Mouse (Mus musculus): ENCODE measurements around the gene Surf4.

Surf4 gene

DNA sequence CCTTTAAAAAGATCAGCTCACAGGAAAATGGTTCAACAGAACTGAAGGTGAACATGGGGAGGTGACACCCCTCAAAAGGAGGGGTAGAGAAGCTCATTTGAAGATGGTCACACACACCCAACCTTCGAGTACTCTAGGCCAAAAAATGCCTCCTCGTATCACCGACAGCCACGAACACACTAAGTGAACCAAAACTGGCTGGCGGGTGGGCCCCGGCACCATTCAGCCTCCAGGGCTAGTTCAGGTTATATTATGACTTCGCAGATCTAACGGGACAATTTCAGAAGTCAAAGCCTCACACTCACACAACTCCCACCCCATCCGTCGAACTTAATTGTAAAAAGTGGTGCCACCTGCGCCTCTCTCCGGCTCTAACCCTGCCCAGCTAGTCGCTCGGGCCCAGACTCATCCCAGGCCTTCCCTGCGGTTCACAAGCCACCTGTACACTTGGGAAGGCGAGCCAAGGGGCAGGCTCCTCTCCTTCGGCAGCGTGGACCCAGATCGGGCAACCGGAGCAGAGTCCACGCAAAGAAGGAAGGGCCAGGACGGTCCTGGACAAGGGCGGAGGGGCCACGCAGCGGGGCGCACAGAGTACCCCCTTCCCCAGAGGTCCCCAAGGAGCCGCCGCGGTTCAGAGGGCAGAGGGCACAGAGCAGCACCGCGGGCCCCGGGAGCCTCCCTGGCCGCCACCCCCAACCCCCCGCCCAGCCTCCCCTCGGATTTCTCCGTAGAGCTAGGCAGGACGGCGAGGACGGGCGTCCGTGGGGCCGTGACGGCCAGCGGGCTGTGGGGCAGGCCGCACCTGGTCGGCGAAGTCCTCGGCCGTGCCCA is 1.0 kb downstream of the Surf4 start:
- CTCF ChIA-PET = interaction anchor here (0.6 kb wide), 1 partner anchor 14 kb away, joined by 3 read pairs; no protein-coding TSS in a partner anchor

DNA sequence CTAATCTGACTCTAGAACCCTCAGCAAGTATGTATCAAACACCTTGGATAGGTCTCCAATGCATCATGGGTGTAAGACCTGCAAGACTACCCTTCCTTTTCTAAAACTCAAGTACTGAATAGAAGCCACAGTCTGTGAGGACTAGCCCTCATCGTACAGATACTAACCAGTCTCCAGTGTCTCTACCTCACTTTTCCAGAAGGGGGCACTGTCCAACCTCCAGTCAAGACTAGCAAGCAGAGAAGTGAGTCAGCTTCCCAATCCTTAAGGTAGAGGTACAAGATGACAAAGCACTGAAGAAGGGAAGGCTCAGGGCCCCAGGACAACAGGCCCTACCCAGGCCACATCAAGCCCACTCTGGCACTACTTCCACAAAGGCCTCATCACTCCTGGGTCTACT is 3.3 kb downstream of the Surf4 start:
- CTCF ChIA-PET = interaction anchor here (0.6 to 1.0 kb wide), 2 partner anchors 14 to 108 kb away, joined by 3 read pairs; partner anchors contain the start of gene Surf1

DNA sequence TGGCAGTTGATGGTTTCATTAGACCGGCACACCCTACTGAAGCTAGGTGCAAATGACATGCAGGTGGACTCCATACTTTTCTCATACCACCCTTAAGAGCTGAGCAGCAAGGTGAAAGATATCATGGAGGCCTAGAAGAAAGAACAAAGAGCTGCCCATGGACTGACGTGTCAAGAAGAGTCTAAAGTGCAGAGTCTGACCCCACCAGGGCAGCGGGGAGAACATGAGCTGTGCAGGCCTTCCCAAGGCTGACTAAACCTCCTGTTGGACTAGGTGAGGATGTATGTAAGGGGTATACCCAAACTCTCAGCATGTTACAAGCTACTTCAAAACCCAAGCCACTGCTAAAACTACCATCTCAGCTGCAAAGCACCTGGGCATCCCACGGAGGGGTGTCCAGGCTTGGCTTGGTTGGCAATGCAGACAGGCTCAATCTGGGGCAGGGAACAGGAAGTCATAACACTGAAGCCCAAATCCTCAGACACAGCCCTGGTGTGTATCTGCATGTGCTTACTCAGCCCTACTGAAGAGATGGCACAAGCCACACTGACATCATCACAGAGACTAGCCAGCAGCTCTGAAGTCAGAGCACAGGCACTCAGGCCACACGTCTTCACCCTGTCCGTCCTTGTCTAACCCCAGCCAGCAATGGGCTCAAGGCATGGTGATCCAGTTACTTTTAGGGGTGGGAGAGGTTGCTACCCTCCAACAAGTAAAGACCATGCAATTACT is 5.8 kb downstream of the Surf4 start:
- CTCF ChIA-PET = interaction anchor here (0.6 kb wide), 1 partner anchor 27 kb away, joined by 3 read pairs; no protein-coding TSS in a partner anchor

DNA sequence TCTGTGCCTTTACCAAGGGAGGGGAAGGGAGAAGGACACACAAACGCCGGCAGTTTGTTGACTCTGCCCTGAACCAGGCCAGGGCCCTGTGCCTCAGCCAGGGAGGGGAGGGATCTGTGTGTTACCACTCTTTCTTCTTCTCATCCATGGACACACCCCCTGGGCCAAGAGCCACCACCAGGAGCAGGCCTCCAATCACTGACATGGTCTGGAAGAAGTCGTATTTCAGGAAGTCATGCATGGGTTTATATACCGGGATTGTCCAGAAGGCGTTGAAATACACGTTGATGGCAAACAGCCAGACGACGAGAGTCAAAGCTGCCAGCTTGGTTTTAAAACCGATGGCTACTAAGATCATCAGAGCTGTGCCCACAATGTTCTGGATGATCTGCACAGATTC is 11.9 kb downstream of the Surf4 start:
- CTCF ChIA-PET = no interaction called here

DNA sequence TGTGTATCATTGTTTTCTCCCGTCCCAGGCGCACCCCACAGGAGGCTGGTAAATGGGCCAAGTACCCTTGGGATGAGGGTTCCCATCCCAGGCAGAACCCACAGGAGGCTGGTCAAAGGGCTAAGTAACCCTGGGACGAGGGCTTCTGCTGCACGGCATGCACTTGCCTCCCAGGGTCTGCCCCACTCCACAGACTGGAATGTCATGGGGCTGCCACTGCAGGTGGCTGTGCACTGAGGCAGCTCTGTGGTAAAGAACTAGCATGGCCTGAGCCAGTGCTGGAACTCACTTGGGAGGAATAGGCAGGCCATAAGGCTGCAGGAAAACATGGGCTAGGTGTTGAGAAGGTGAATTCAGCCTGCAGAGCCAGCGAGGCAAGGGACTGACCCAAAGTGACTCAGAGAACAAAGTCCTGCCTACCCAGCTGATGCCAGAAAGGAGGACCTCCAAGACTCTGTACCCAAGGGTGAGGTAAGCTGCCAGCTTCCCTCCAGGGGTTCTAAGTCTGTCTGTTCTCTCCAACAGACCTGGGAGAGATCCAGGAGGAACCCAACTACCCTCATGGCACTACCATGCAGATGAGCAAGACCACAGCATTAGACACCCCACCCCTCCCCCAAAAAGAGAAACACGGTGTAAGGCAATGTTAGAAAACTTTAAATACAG is 13.4 kb downstream of the Surf4 start:
- CTCF ChIA-PET = no interaction called here

DNA sequence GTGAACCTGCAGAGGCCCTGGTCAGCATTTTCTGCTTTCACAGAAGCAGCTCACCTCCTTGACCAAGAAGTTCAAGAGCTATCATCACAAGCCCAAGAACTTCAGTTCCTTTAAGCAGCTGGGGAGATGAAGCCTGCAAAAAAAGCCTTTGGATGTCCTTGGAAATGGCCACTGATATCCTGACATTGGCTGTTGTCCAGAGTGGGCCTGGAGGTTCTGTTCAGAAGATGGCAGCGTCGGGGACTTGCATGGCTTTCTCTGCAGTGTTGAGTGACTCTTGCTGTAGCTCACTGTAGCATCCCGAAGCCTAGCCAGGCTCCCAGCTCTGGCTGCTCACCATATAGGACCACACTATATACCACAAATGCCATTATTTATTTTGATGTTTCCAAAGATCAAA is 14.0 kb downstream of the Surf4 start:
- CTCF ChIA-PET = no interaction called here

DNA sequence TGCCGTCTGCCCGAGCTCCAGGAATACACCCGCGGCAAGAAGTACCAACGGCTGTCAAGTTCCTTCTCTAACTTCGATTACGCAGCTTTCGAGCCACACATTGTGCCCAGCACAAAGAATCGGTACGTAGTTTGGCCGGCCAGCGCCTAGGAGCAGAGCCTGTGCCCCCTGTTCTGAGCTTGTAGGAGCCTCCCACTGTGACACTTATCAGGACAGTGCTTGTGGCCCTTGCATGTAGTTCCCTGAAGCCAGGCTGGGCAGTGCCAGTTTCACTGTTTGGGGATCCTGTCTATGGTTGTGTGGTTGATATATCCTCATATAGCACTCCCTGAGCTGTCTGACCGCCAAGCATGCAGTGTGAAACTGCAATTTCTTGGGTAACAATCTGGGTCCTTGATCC is 17.0 kb downstream of the Surf4 start:
- CTCF ChIA-PET = interaction anchor here (1.0 kb wide), 1 partner anchor 13 kb away, joined by 3 read pairs; no protein-coding TSS in a partner anchor

DNA sequence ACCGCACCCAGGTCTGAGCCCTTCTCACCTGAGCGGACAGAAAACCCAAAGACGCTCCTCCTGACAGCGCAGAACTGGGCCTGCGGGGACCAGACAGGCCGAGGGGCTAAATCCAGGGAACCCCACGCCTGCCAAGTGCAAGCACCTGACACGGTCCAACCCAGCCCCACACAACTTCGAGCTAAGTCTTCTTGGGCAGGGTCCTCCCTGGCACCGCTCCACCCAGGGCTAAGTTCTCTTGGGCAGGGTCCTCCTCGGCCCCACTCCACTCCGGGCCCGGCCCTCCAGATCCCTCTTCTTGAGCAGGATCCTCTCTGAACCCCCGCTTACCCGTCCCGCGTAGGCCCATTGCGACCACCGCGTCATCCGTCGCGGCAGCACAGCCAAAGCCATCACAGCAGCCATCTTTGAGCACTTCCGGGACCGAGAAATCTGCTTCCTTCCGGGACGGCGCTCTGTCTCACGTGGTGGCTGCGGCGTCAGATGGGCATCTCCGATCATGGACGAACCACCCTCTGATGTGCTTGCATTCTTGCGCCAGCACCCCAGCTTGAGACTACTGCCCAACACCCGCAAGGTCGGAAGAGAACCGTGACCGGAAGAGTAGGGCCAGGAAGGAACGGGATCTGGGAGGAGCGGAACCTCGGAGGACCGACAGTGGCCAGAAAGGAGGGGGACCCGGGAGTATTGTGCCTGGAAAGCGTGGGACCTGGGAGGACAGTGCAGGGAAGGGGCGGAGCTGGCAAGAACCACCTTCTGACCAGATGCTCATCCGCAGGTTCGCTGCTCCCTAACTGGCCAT is 17.6 kb downstream of the Surf4 start, which contains the start of the genes Surf2 and Surf1:
Gene Surf2 (plus strand): TSS at position 441 of the 802 bp plus-strand sequence.
Gene Surf1 (minus strand): TSS at position 604 of the 802 bp plus-strand sequence.
- CTCF ChIA-PET = interaction anchor here (1.0 kb wide), 1 partner anchor 14 kb away, joined by 3 read pairs; no protein-coding TSS in a partner anchor

DNA sequence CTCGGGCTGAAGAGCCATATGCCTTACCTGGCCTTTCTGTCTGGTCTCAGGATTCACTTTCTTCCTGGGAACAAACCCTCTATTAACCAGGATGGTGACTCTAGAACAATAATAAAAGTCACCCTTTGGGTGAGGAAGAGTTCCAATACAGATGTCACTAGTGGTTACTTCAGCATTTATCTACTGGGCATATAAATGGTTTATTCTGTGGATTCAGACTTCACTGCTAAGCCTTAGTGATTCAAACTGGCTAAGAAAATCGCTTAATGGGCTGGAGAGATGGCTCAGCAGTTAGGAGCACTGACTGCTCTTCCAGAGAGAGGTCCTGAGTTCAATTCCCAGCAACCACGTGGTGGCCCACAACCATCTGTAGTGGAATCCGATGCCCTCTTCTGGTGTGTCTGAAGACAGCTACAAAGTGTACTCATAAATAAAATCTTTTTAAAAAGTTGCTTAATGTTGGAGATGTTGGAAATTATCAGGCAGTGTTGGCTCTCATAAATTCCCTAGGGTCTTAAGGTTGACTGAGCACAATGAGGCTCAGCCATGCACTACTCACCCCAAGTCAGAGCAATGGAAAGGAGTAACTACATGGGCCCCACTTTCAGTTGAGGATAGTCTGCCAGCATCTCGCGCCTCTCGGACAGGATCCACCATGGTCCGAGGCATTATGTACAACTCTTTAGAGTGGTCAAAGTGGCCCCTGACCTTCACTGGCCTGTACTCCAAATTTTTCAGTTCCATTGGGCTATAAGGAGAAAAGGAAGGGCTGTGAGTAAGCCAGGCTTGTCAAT is 19.4 kb downstream of the Surf4 start:
- CTCF ChIA-PET = no interaction called here

DNA sequence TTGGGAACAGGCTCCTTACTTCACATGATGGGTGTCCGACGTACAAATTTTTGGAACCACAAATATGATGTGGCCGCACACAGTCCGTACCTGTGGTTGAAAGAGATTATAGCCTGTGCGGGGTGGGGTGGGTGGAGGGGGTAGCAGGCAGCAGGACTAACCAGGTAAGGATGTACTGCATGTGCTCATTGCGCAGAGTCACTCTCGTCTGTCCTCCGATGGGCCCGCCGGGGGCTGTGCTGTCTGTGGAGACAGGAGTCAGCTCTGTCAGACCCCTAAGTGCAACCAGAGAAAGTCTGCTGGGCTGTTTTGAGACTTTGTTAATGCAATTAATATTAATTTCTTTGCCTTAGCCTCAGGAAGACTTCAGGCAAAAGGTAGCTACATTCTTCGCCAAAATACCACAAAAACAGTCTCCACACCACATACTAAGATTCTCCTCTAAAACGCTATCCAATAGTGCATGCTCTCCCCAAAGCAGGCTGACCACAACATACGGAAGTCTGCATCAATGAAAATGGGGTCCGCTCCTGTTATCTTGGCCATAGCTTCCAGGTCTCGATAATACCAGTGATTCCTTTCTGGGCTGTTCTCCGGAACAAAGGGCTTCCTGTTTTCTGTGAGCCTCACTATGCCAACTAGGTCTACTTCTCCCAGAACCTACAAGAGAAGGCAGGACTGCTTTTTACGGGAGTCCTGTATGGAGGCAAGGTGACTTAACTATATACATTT is 20.1 kb downstream of the Surf4 start:
- CTCF ChIA-PET = no interaction called here

DNA sequence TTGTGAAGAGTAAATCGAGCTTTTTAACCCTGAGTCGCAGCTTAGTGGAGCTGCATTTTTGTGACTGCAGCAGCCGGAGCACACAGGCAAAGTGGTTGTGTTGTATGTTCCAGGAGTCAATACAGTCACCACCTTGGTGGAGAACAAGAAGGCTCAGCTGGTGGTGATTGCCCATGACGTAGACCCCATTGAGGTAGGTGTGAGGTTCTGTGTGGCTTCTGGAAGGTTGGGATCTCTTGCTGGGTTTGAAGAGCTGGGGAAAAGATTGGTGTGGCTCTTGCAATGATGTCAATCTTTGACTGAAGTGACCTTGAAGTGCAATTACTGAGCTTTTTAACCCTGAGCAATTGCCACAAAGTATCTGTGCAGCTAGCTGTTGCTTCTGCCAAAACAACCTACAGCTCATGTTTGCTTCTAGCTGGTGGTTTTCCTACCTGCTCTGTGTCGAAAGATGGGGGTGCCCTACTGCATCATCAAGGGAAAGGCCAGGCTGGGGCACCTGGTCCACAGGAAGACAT is 21.4 kb downstream of the Surf4 start:
- CTCF ChIA-PET = interaction anchor here (1.2 kb wide), 1 partner anchor 17 kb away, joined by 3 read pairs; no protein-coding TSS in a partner anchor

DNA sequence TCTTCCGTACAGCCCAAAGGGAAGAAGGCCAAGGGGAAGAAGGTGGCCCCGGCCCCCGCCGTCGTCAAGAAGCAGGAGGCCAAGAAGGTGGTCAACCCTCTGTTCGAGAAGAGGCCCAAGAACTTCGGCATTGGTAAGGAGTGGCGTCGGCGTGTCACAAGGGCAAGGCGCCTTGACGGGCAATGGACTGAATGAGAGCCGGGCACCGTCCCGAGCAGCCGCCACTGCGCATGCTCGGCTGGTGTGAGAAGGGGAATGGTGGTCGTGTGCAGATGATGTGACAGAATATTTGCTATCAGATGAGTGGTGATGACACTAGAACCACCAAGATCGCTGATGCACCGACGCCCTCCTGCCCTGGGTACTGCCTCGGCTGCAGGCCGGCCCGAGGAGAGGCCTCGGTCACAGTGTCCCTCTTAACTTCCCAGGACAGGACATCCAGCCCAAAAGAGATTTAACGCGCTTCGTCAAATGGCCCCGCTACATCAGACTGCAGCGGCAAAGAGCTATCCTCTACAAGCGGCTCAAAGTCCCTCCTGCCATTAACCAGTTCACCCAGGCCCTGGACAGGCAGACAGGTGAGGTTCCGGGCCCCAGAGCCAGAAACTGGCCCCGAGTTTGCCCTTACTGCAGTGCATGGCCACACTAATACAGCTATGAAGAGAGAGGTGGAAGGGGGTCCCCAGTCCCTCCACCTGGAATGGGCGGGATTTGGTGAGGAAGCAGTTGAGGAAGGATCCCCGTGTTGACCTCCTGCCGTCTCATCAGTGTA is 22.5 kb downstream of the Surf4 start:
- CTCF ChIA-PET = no interaction called here

DNA sequence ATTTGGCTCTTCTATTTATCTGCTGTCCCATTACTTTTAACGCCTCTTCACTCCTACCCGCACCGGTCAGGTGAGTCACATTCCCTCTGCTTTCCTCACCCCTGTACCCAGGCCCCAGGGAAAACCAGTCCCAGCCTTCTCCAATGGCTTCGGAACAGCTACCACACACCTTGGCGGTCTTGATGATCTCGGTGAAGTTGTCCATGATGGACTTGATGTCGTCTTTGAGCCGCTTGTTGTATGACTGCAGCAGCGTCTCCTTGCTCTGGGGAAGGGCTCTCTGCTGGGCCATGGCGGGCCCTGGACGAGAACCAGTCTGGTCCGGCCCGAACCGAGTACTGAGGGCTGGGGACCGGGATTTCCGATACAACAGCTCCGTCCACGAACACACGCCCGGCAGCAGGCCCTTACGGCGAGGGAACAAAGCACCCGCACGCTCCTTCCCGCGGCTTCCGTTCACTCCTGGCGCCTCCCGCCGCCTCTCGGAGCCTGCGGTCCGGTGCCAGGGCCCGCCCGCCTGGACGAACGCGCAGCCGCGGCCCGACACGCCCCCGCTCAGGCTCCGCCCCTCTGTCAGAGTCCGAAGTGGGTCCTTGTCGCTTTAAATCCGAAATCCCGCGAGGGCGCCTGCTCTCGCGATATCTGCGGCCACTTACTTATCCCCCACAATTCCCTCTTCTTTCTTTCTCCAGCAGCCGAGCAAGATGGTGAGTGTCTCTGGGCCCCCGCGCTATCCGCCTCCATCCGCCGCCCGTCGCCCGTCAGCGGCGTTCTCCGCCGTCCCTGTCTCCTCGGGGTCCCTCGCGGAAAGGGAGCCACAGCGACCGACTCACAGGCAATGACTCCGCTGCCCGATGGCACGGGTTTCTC is 23.4 kb downstream of the Surf4 start, which contains the start of the genes Med22 and Rpl7a:
Gene Med22 (minus strand): TSS at position 554 of the 870 bp plus-strand sequence.
Gene Rpl7a (plus strand): TSS at position 641 of the 870 bp plus-strand sequence.
- CTCF ChIA-PET = interaction anchor here (0.6 kb wide), 1 partner anchor 564 kb away, joined by 3 read pairs; no protein-coding TSS in a partner anchor

DNA sequence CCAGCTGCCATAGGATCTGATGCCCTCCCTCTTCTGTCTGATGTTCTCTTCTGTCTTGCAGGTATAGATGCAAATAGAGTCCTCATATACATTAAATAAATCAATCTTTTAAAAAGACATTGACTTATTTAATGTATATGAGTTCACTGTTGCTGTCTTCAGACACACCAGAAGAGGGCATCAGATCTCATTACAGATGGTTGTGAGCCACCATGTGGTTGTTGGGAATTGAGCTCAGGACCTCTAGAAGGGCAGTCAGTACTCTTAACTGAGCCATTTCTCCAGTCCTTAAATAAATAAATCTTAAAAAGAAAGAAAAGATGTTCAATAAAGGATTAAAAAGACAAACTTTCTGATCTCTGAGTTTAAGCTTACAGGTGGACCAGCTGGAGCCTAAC is 24.3 kb downstream of the Surf4 start:
- CTCF ChIA-PET = interaction anchor here (0.5 to 0.6 kb wide), 2 partner anchors 563 to 1937 kb away, joined by 3 to 8 read pairs; no protein-coding TSS in a partner anchor

DNA sequence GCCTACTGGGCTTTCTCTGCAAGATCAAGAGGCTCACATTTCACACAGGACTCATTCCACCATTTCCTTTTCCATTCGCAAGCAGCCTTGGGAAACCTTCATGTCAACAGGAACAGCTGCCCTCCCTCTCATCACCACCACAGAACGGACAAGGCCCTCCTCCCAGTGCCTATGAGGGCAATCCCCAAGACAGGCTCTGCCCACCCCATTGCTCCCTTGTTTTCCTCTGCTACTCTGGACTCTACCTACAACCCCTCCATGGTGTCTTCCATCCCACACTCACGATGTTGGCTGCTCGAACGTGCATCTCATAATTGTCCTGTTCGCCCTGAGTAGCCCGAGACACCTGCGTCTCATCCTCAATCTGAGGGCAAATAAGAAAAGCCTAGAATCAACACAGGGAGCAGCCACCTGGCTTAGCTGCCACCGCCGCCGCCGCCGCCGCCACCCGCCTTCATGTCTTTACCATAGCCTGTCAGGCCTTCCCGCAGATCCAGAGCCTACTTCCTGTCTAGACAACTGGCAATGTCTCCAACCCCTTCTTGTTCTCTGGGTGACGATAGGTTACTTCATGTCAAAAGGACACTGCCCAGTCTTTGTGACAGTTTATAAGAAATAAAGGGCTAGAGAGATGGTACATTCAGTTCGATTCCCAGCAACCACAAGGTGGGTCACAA is 24.9 kb downstream of the Surf4 start:
- CTCF ChIA-PET = interaction anchor here (0.5 kb wide), 1 partner anchor 1936 kb away, joined by 8 read pairs; no protein-coding TSS in a partner anchor

DNA sequence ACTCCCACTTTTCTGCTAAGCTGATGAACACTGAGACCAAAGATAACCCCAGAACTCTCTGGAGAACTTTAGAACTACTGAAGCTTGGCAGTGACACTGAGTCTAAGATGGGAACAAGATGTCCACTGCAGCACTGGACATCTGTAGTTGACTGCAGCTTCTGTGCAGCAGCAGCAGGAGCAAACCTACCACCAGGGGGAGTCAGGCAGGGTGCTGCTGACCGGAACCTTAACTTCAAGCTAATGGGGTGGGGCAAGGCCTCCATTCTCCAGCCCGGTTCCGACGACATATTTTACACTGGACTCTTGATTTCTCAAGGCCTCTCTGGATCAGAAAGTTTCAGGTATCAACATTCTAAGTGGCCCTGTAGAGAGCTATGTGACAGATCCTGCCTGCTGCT is 26.6 kb downstream of the Surf4 start:
- CTCF ChIA-PET = interaction anchor here (0.5 kb wide), 1 partner anchor 418 kb away, joined by 7 read pairs; no protein-coding TSS in a partner anchor
